Mouse (Mus musculus): ENCODE measurements around the gene Galnt16.

GRCm38 (mm10) chr12:80598236-80598635, 80.2 kb downstream of the Galnt16 start:
- TF ChIP-seq CTCF (IDR thresholded peaks at IDR 0.05; ENCODE audit: borderline replicate concordance, control insufficient read depth, extremely low read depth, insufficient read depth, low read length, poor library complexity) = no peak
- no peak for TF ChIP-seq POLR2A (IDR thresholded peaks at IDR 0.05; ENCODE audit: control insufficient read depth, extremely low read depth, insufficient read depth, low read length, poor library complexity)

Measured in thymus, adult 2 months (tissue).